Comparison of ENCODE assay signal across 26 mouse cellular contexts in genomic region chr12:77149835-77150234, GRCm38 (mm10).
"Had no signal": no experiment of that assay in that cellular context is flagged by ENCODE, and none has a peak within 500 bp of the region (broad histone marks: within the 10 kb centered on the region; RNA-seq: fewer than 3 reads in every experiment).

No protein-coding gene starts in this region.

- H3K9me3 ChIP-seq: limb, embryonic 12.5 days; limb, embryonic 15.5 days; megakaryocyte, embryonic 14.5 days; midbrain, embryonic 10.5 days; midbrain, embryonic 13.5 days; neural tube, embryonic 13.5 days; stomach, embryonic 15.5 days had no signal

- H3K27ac ChIP-seq: kidney, postnatal 0 days; left cerebral cortex, adult 2 months; limb, embryonic 12.5 days; limb, embryonic 15.5 days; liver, embryonic 14.5 days; macrophage; midbrain, embryonic 10.5 days; midbrain, embryonic 13.5 days; neural tube, embryonic 13.5 days; stomach, embryonic 15.5 days had no signal

- H3K36me3 ChIP-seq: limb, embryonic 12.5 days; limb, embryonic 15.5 days; midbrain, embryonic 10.5 days; midbrain, embryonic 13.5 days; neural tube, embryonic 13.5 days; stomach, embryonic 15.5 days had no signal

- H3K9ac ChIP-seq: limb, embryonic 12.5 days; limb, embryonic 15.5 days; liver, embryonic 14.5 days; liver, postnatal 0 days; lung, embryonic 14.5 days; midbrain, embryonic 13.5 days; neural tube, embryonic 13.5 days; stomach, embryonic 15.5 days had no signal

- H3K4me3 ChIP-seq: left cerebral cortex, adult 2 months; limb, embryonic 12.5 days; limb, embryonic 15.5 days; megakaryocyte, embryonic 14.5 days; midbrain, embryonic 10.5 days; midbrain, embryonic 13.5 days; myocyte; neural tube, embryonic 13.5 days; stomach, embryonic 15.5 days had no signal

- H3K4me1 ChIP-seq: limb, embryonic 12.5 days; limb, embryonic 15.5 days; midbrain, embryonic 10.5 days; midbrain, embryonic 13.5 days; neural tube, embryonic 13.5 days; stomach, embryonic 15.5 days had no signal

- H3K4me2 ChIP-seq: limb, embryonic 12.5 days; limb, embryonic 15.5 days; liver, embryonic 11.5 days; lung, embryonic 14.5 days; midbrain, embryonic 13.5 days; neural tube, embryonic 13.5 days; stomach, embryonic 15.5 days had no signal

- H3K27me3 ChIP-seq: limb, embryonic 12.5 days; limb, embryonic 15.5 days; megakaryocyte, embryonic 14.5 days; midbrain, embryonic 13.5 days; neural tube, embryonic 13.5 days; stomach, embryonic 15.5 days had no signal

- ATAC-seq: liver, postnatal 0 days; lung, postnatal 0 days; midbrain, embryonic 13.5 days; midbrain, embryonic 16.5 days had no signal

- DNase-seq: kidney, adult 18-20 months; kidney, postnatal 25 days; layer of hippocampus, postnatal 36 days; liver, postnatal 0 days; lung, embryonic 14.5 days; retina, postnatal 1 day; right cerebral cortex, postnatal 25 days; spleen, adult 18-20 months; thymus, adult 2 months; thymus, postnatal 14 days; thymus, postnatal 4 days had no signal
